Mouse (Mus musculus) G1E (cell line): ENCODE measurements around the gene Prtn3. TPM values are rescaled to one million over a fixed set of nuclear protein-coding genes. Genes with fewer than 3 reads are reported as not detected.

ENCODE experiments used
- ATAC-seq: 2 replicates; pipeline ENCODE4 v1.8.0; 2016; ENCODE audit warnings: mild to moderate bottlenecking; ENCODE audit not compliant: insufficient number of reproducible peaks, poor library complexity, low FRiP score, severe bottlenecking; ENCODE audit errors: extremely low read depth
- DNase-seq: peaks from one replicate; pipeline ENCODE4 v3.0.0; 2012; ENCODE audit warnings: low spot score
- H3K27me3 ChIP-seq: 2 replicates; pipeline ENCODE4 v1.6.1; 2012; ENCODE audit warnings: mild to moderate bottlenecking, low read length, inconsistent platforms; ENCODE audit not compliant: insufficient read depth
- H3K36me3 ChIP-seq: replicated peaks from 2 replicates; pipeline ENCODE3; 2012; ENCODE audit warnings: mild to moderate bottlenecking, inconsistent platforms
- H3K4me1 ChIP-seq: 2 replicates; pipeline ENCODE4 v1.6.1; 2012; ENCODE audit warnings: low read depth, low read length, inconsistent platforms, mixed read lengths; ENCODE audit not compliant: insufficient read depth
- H3K4me3 ChIP-seq: 2 replicates; pipeline ENCODE4 v1.5.1; 2012; ENCODE audit warnings: low read depth, mild to moderate bottlenecking, inconsistent platforms, low read length, moderate library complexity, mixed read lengths
- H3K9me3 ChIP-seq: replicated peaks from 2 replicates; pipeline ENCODE4 v1.6.1; 2012; ENCODE audit warnings: inconsistent platforms
- CTCF ChIP-seq: IDR thresholded peaks from 2 replicates; pipeline ENCODE4 v1.5.1; 2012; ENCODE audit warnings: low read depth, low read length, inconsistent platforms, mixed read lengths
- GATA1 ChIP-seq: IDR thresholded peaks from 2 replicates; pipeline ENCODE4 v1.6.1; 2012; ENCODE audit warnings: borderline replicate concordance, low read length, inconsistent platforms, mixed read lengths
- GATA2 ChIP-seq: IDR thresholded peaks from 2 replicates; pipeline ENCODE4 v1.6.1; 2012; ENCODE audit warnings: low read depth, low read length, inconsistent platforms, borderline replicate concordance
- POLR2AphosphoS5 ChIP-seq: IDR thresholded peaks from 2 replicates; pipeline ENCODE4 v1.6.1; 2012; ENCODE audit warnings: low read depth, low read length, inconsistent platforms; ENCODE audit not compliant: insufficient replicate concordance
- TAL1 ChIP-seq: conservative IDR thresholded peaks from 2 replicates; pipeline ENCODE4 v1.6.1; 2012; ENCODE audit warnings: low read depth, low read length, inconsistent platforms, mixed read lengths
- polyA plus RNA-seq: library from polyadenylated mRNA; stranded (reverse); fragments of >175 nt; gene quantifications from 2 replicates; pipeline ENCODE4 v1.2.3, GENCODE M21; 2012
- total RNA-seq, 2 experiments: library from RNA; stranded (forward) in 1 of 2; stranded (reverse) in 1 of 2; fragments of 200-1000 nt in 1 of 2; fragments of >200 nt in 1 of 2; fragmentation: Nextera tagmentation in 1 of 2; gene quantifications; 2 replicates each; pipeline ENCODE4 v1.2.3; 2014 to 2017

Gene Prtn3
- total and polyA plus RNA-seq, 3 experiments = 0.49 to 2.0 TPM; not detected in 1

GRCm38 (mm10) chr10:79862925-79863324 is 11.4 kb upstream of the Prtn3 start:
- H3K36me3 ChIP-seq = peaks cover 84% of the 10 kb centered on the region
- H3K27me3 ChIP-seq = peaks cover 13% of the 10 kb centered on the region; the same call in 1 of the 2 replicates
- TF ChIP-seq TAL1 (no peak), POLR2AphosphoS5 (no peak), GATA1 (no peak), CTCF (no peak), GATA2 (no peak)
- H3K9me3 ChIP-seq = no peaks in the 10 kb centered on the region
- ATAC-seq = no peak
- no peak overlapping the region for H3K4me3 ChIP-seq
- H3K4me1 ChIP-seq = peaks cover 79% of the 10 kb centered on the region
- DNase-seq = no peak

- no peak for TF ChIP-seq GATA2
- TF ChIP-seq CTCF = no peak
- TF ChIP-seq TAL1 = no peak
- ATAC-seq = no peak
- H3K4me3 ChIP-seq = peak overlapping the region; percentile 6; the same call in 1 of the 2 replicates
- no peaks in the 10 kb centered on the region for H3K9me3 ChIP-seq
- H3K4me1 ChIP-seq = peaks cover 62% of the 10 kb centered on the region
- H3K27me3 ChIP-seq = peaks cover 19% of the 10 kb centered on the region
- DNase-seq = no peak
- peaks cover 68% of the 10 kb centered on the region for H3K36me3 ChIP-seq
Measured at GRCm38 (mm10) chr10:79864351-79865188, 9.7 kb upstream of the Prtn3 start.

- TF ChIP-seq TAL1 = no peak
- peak; percentile 87 for TF ChIP-seq POLR2AphosphoS5
- TF ChIP-seq GATA2 = no peak
- no peak for TF ChIP-seq GATA1
- no peak for TF ChIP-seq CTCF
- Histone ChIP-seq H3K27me3 (peaks cover 21% of the 10 kb centered on the region), H3K9me3 (no peaks in the 10 kb centered on the region), H3K36me3 (peaks cover 62% of the 10 kb centered on the region), H3K4me3 (peak overlapping the region; percentile 6; the same call in 1 of the 2 replicates), H3K4me1 (peaks cover 56% of the 10 kb centered on the region)
- ATAC-seq (no peak), DNase-seq (no peak)
Measured at GRCm38 (mm10) chr10:79865189-79865601, 9.1 kb upstream of the Prtn3 start.

GRCm38 (mm10) chr10:79865801-79866295 is 8.4 kb upstream of the Prtn3 start:
- Histone ChIP-seq H3K4me3 (no peak overlapping the region), H3K4me1 (peaks cover 49% of the 10 kb centered on the region), H3K36me3 (peaks cover 55% of the 10 kb centered on the region), H3K9me3 (no peaks in the 10 kb centered on the region), H3K27me3 (peaks cover 24% of the 10 kb centered on the region)
- ATAC-seq (no peak), DNase-seq (no peak)
- TF ChIP-seq POLR2AphosphoS5 = no peak
- no peak for TF ChIP-seq CTCF
- no peak for TF ChIP-seq GATA1
- no peak for TF ChIP-seq TAL1
- no peak for TF ChIP-seq GATA2

GRCm38 (mm10) chr10:79866601-79867000 is 7.7 kb upstream of the Prtn3 start:
- DNase-seq (no peak), ATAC-seq (no peak)
- no peaks in the 10 kb centered on the region for H3K9me3 ChIP-seq
- no peak overlapping the region for H3K4me3 ChIP-seq
- TF ChIP-seq TAL1 = no peak
- TF ChIP-seq GATA1 = no peak
- TF ChIP-seq POLR2AphosphoS5 = peak; percentile 9; the same call in 1 of the 2 replicates
- no peak for TF ChIP-seq CTCF
- no peak for TF ChIP-seq GATA2
- H3K36me3 ChIP-seq = peaks cover 48% of the 10 kb centered on the region
- peaks cover 31% of the 10 kb centered on the region for H3K27me3 ChIP-seq
- peaks cover 42% of the 10 kb centered on the region for H3K4me1 ChIP-seq

GRCm38 (mm10) chr10:79871845-79872244 is 2.4 kb upstream of the Prtn3 start:
- TF ChIP-seq GATA1 (no peak), TAL1 (no peak), POLR2AphosphoS5 (no peak), CTCF (no peak), GATA2 (no peak)
- Histone ChIP-seq H3K4me1 (peaks cover 34% of the 10 kb centered on the region), H3K4me3 (no peak overlapping the region), H3K36me3 (no peaks in the 10 kb centered on the region), H3K9me3 (no peaks in the 10 kb centered on the region), H3K27me3 (peaks cover 59% of the 10 kb centered on the region)
- no peak for ATAC-seq
- DNase-seq = no peak
